Mouse (Mus musculus) midbrain, embryonic 16.5 days (tissue): Measurements from ENCODE around the gene Nfix. TPM values are rescaled to one million over a fixed set of nuclear protein-coding genes. Genes with fewer than 3 reads are reported as not detected.

Experiments used
- ATAC-seq: fragments of 200-750 bp; cut with Nextera tagmentation; 2 replicates; pipeline ENCODE4 v1.8.0; 2017; ENCODE audit warnings: moderate TSS enrichment
- H3K27ac ChIP-seq: fragments of 300-500 bp; sonication (generic); 2 replicates; pipeline ENCODE4 v1.5.1; 2014; ENCODE audit warnings: mild to moderate bottlenecking, low read length, mixed read lengths
- H3K27me3 ChIP-seq: fragments of 300-500 bp; sonication (generic); 2 replicates; pipeline ENCODE4 v1.6.1; 2014; ENCODE audit warnings: low read depth, low read length, mixed read lengths; ENCODE audit not compliant: control insufficient read depth, insufficient read depth
- H3K36me3 ChIP-seq: fragments of 300-500 bp; sonication (generic); 2 replicates; pipeline ENCODE4 v1.6.1; 2014; ENCODE audit warnings: mild to moderate bottlenecking, low read length, moderate library complexity, mixed read lengths; ENCODE audit not compliant: control insufficient read depth, insufficient read depth
- H3K4me1 ChIP-seq: fragments of 300-500 bp; sonication (generic); 2 replicates; pipeline ENCODE4 v1.6.1; 2014; ENCODE audit warnings: mild to moderate bottlenecking, low read length, mixed read lengths; ENCODE audit not compliant: control insufficient read depth, insufficient read depth
- H3K4me2 ChIP-seq: fragments of 300-500 bp; sonication (generic); 2 replicates; pipeline ENCODE4 v1.6.1; 2014; ENCODE audit warnings: mild to moderate bottlenecking, low read length, mixed read lengths
- H3K4me3 ChIP-seq: fragments of 300-500 bp; sonication (generic); 2 replicates; pipeline ENCODE4 v1.5.1; 2014; ENCODE audit warnings: low read depth, mild to moderate bottlenecking, low read length, moderate library complexity, mixed read lengths
- H3K9ac ChIP-seq: fragments of 300-500 bp; sonication (generic); 2 replicates; pipeline ENCODE4 v1.6.1; 2014; ENCODE audit warnings: low read depth, low read length, mixed read lengths
- H3K9me3 ChIP-seq: fragments of 300-500 bp; sonication (generic); replicated peaks from 2 replicates; pipeline ENCODE4 v1.6.1; 2014; ENCODE audit warnings: mild to moderate bottlenecking, low read length, mixed read lengths; ENCODE audit not compliant: control insufficient read depth, poor library complexity, severe bottlenecking
- WGBS: fragments of 180-500 bp; shearing (Covaris S2); extraction: QIAGEN DNeasy Blood & Tissue Kit; methylation state at CpG from one replicate; pipeline ENCODE4 v1.1.7; 2014; 5-methylcytosine and 5-hydroxymethylcytosine counted together
- polyA plus RNA-seq: library from polyadenylated mRNA; unstranded; fragments of >200 nt; fragmentation: Nextera tagmentation; extraction: Ambion mirVana; gene quantifications from 2 replicates; pipeline ENCODE4 v1.2.1, GENCODE M21; 2015

Gene Nfix
- polyA plus RNA-seq, 1 experiment from 2014 or later = 55.4 TPM

DNA sequence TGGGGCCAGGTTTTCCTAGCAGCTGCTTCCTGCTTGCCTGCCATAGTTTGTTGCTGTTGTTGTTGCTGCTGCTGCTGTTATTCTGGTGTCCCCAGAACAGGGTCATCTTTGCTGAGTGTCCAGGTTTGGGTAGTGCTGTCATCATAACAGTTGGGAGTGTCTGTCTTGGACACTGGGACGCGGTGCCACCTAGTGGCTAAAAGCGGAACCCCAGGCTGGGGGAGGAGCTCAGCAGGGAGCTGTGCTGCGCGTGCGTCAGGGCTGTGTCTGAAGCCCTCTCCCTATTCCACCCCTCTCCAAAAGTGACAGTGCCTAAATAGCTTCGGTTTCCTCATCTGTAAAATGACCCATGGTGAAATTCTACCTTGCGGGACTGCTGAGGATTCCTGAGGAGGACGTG is 15.4 kb upstream of the Nfix start:
- WGBS = 10% methylated on average over 9 of the region's 9 CpGs
- ATAC-seq = peak; percentile 47; the same call in 1 of the 2 replicates
- Histone ChIP-seq H3K9me3 (no peaks in the 10 kb centered on the region), H3K4me3 (no peak overlapping the region), H3K9ac (no peak overlapping the region), H3K4me1 (peaks cover 15% of the 10 kb centered on the region), H3K27me3 (peaks cover 4% of the 10 kb centered on the region; the same call in 1 of the 2 replicates), H3K27ac (peak overlapping the region; percentile 41; the same call in 1 of the 2 replicates), H3K4me2 (no peak overlapping the region), H3K36me3 (no peaks in the 10 kb centered on the region)

DNA sequence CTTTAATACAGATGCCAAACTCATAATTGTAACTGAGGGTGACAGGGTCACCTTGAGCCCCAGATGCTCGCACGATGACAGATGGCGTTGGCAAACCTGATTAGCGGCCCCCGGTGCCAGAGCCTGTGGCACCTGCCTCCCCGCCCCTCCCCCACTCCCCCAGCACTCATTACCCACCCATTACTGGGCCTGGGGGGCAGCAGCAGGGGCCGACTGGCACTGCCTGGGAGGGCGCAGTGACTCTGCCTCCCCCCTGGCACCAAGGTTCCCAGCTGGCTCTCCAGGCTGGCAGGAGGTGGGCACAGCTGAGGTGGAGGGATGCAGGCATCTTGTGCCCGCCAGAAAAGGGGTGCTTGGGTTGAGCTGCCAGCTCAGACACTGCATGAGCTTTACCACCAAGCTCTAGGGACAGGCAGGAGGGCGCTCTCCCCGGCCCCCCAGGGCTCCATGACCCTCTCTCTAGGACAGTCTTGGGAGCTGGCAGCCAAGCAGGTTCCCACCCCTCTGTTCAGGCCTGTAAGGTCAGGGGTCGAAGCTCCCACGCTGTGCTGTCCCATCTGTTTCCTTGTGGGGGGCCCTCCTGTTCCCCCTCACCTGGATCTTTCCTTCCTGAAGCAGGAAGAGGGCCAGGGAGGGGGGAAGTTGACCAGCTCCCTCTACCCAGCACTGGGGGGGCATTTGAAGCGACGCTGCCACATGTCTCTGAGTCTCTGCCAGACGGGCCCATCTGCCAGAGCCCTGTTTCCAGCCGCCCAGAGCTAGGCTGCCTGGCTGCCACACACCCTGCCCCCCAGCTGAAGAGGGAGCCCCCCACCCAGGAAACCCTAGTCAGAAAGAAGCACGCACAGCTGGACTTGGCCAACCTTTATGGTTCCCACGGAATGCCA is 14.7 kb upstream of the Nfix start:
- Histone ChIP-seq H3K36me3 (no peaks in the 10 kb centered on the region), H3K27ac (peak overlapping the region; percentile 41; the same call in 1 of the 2 replicates), H3K4me3 (no peak overlapping the region), H3K4me2 (no peak overlapping the region), H3K4me1 (peaks cover 15% of the 10 kb centered on the region), H3K9ac (0 out of 2 replicates have a peak overlapping the region, but pooled peaks have one; percentile 30), H3K9me3 (no peaks in the 10 kb centered on the region), H3K27me3 (peaks cover 4% of the 10 kb centered on the region; the same call in 1 of the 2 replicates)
- 30% methylated on average over 18 of the region's 19 CpGs for WGBS
- ATAC-seq = 0 out of 2 replicates have a peak, but pooled peaks have one; percentile 11

DNA sequence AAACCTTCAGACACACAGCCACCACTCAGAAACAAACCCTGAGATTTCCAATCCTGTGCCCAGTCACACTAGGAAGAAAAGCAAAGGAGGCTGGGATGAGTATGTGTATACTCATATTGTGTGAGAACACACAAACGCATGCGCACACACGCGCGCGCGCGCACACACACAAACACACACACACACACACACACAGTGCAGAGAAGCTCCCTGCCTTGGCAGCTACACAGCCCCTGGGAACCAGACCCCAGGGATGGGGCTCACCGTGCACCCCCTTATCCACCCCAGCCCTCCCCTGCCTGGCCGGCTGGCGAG is 14.1 kb upstream of the Nfix start:
- no peak for ATAC-seq
- no peak overlapping the region for H3K4me3 ChIP-seq
- peaks cover 4% of the 10 kb centered on the region; the same call in 1 of the 2 replicates for H3K27me3 ChIP-seq
- H3K27ac ChIP-seq = no peak overlapping the region
- no peak overlapping the region for H3K9ac ChIP-seq
- no peaks in the 10 kb centered on the region for H3K9me3 ChIP-seq
- H3K36me3 ChIP-seq = no peaks in the 10 kb centered on the region
- 71% methylated on average over 11 of the region's 11 CpGs for WGBS
- no peak overlapping the region for H3K4me2 ChIP-seq
- peaks cover 15% of the 10 kb centered on the region for H3K4me1 ChIP-seq

DNA sequence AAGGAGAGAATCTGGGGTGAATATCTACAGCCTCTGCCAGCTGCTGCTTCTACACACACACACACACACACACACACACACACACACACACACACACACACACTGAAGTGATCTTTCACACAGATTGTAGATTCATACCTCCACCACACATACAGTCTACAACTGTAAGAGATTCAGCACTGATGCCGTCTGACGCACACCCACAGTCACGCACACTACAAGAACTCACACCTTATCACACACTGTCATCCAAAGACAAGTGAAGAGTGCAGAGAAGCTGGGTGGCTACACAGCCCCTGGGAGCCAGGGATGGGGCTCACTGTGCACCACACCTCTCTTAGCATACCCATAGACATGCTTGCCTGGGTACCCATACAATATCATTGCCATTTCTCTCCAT is 13.7 kb upstream of the Nfix start:
- H3K4me3 ChIP-seq = no peak overlapping the region
- H3K36me3 ChIP-seq = no peaks in the 10 kb centered on the region
- no peaks in the 10 kb centered on the region for H3K9me3 ChIP-seq
- H3K9ac ChIP-seq = no peak overlapping the region
- H3K27me3 ChIP-seq = peaks cover 4% of the 10 kb centered on the region; the same call in 1 of the 2 replicates
- H3K4me2 ChIP-seq = no peak overlapping the region
- no peak overlapping the region for H3K27ac ChIP-seq
- ATAC-seq = no peak
- WGBS = 96% methylated on average over 3 of the region's 3 CpGs
- H3K4me1 ChIP-seq = peaks cover 15% of the 10 kb centered on the region

DNA sequence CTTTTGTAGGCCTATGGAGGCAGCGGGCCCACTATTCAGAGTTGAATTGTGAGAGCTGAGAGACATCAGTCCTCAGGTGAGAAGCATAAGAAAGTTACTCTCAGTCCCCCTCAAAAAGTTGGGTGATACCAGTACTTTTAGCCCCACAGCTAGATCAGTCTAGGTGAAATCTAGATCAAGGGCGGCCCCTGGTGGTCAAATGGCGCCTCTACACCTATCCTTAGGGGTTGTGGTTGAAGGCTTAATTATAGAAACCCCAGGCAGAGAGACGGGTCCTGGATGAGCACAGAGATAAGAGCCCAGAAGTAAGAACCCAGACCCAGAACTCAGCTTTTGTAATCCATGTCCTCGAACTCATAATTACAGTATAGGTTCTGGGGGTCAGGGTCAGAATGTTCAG is 12.9 kb upstream of the Nfix start:
- H3K36me3 ChIP-seq = no peaks in the 10 kb centered on the region
- no peak overlapping the region for H3K4me3 ChIP-seq
- H3K4me1 ChIP-seq = peaks cover 15% of the 10 kb centered on the region
- no peak for ATAC-seq
- 2% methylated on average over 5 of the region's 5 CpGs for WGBS
- H3K27ac ChIP-seq = no peak overlapping the region
- no peaks in the 10 kb centered on the region for H3K9me3 ChIP-seq
- no peak overlapping the region for H3K9ac ChIP-seq
- H3K4me2 ChIP-seq = no peak overlapping the region
- peaks cover 8% of the 10 kb centered on the region; the same call in 1 of the 2 replicates for H3K27me3 ChIP-seq

DNA sequence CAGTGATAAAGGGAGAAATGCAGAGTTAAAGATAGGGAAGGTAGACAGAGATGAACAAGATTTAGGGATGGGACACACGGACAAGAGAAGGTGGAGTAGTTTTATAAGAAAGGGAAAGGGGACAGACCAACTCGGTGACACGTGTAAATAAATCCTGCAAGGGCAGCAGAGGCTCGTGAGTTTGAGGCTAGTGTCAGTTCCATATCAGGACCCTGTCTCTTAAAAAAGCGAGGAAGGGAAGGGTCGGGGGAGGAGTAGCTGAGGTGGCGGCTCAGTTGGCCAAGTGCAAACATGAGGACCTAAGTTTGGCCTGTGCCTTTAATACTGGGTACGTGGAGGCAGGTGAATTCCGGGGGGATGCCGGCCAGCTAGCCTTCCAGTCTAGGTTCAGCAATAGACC is 11.2 kb upstream of the Nfix start:
- Histone ChIP-seq H3K27ac (peak overlapping the region; percentile 48), H3K9ac (peak overlapping the region; percentile 10; the same call in 1 of the 2 replicates), H3K4me3 (peak overlapping the region; percentile 27), H3K4me2 (peak overlapping the region; percentile 56), H3K36me3 (no peaks in the 10 kb centered on the region), H3K9me3 (no peaks in the 10 kb centered on the region), H3K4me1 (peaks cover 15% of the 10 kb centered on the region), H3K27me3 (peaks cover 11% of the 10 kb centered on the region)
- WGBS = 9% methylated on average over 10 of the region's 10 CpGs
- no peak for ATAC-seq

DNA sequence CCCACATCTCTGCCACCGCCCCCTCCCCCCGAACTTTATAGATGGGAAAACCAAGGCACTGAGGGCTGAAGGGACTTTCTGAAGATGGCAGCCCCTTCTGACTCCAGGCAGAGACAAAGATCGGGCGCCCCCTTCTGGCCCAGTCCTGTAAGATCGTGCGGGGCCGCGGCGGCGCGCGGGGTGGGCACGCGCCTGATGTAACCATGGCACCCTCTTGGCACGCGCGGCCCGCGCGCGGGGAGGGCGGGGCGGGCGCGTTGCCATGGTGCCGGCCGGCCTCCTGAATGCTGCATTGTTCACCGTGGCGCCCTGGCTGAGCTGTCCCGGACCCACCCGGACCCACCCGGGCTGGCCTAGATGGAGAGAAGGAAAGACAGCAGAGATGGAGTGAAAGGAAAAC is 10.8 kb upstream of the Nfix start:
- H3K27me3 ChIP-seq = peaks cover 11% of the 10 kb centered on the region
- no peaks in the 10 kb centered on the region for H3K9me3 ChIP-seq
- ATAC-seq = peak; percentile 80
- under 1% methylated on average over 30 of the region's 32 CpGs for WGBS
- H3K36me3 ChIP-seq = no peaks in the 10 kb centered on the region
- H3K27ac ChIP-seq = peak overlapping the region; percentile 48; the same call in 1 of the 2 replicates
- peaks cover 15% of the 10 kb centered on the region for H3K4me1 ChIP-seq
- peak overlapping the region; percentile 27 for H3K4me3 ChIP-seq
- H3K4me2 ChIP-seq = peak overlapping the region; percentile 56
- H3K9ac ChIP-seq = peak overlapping the region; percentile 10; the same call in 1 of the 2 replicates

DNA sequence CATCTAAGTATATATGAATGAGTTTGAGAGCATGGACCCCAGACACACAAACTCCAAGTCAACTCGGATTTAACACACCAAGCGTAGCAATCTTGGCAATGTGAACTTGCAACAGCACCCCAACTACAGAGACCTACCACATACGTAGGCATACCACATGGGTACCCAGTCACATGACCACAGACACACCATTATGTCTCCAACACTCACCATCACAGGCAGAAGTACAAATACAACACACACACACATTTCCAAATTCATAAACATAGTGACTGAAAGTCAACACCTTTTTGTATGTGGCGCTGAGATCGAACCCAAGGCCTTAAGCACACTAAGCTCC is 9.8 kb upstream of the Nfix start:
- ATAC-seq = no peak
- Histone ChIP-seq H3K36me3 (no peaks in the 10 kb centered on the region), H3K9ac (no peak overlapping the region), H3K4me3 (no peak overlapping the region), H3K27me3 (peaks cover 18% of the 10 kb centered on the region), H3K4me2 (no peak overlapping the region), H3K4me1 (peaks cover 9% of the 10 kb centered on the region), H3K27ac (no peak overlapping the region), H3K9me3 (no peaks in the 10 kb centered on the region)
- WGBS = 69% methylated on average over 5 of the region's 5 CpGs
